ENCODE assay signal across 26 mouse cellular contexts in the genomic region with DNA sequence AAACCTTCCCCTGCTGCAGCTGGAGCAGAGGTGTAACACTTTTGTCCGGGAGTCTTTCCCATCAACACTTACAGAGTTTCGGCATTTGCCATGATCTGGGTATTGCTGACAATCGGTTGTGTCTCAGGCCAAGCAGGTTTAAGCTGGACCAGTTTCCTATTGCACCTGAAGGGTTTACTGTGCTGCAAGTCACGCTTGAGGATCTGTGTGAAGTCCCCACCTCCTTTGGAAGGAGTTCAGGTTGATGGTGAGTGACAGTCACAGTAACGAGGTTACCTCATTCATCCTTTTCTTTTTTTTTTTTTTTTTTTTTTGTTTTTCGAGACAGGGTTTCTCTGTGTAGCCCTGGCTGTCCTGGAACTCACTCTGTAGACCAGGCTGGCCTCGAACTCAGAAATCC.
"Had no signal": no experiment of that assay in that cellular context is flagged by ENCODE, and none has a peak within 500 bp of the region (broad histone marks: within the 10 kb centered on the region; RNA-seq: fewer than 3 reads in every experiment).

No protein-coding gene starts in this region.

- DNase-seq: gastrocnemius, adult 2 months; gastrocnemius, postnatal 10 days; gastrocnemius, postnatal 25 days; heart, adult 18-20 months; heart, postnatal 10 days; heart, postnatal 4 days; kidney, adult 8-10 months; kidney, postnatal 14 days; kidney, postnatal 4 days; liver; liver, embryonic 13.5 days had no signal

- H3K36me3 ChIP-seq: intestine, embryonic 15.5 days; liver, embryonic 13.5 days had no signal

- ATAC-seq: hindbrain, embryonic 16.5 days; inflammation-experienced regulatory T-cells, adult 6 months; intestine, embryonic 15.5 days; intestine, postnatal 0 days had no signal

- H3K27me3 ChIP-seq: heart, embryonic 12.5 days; hindbrain, embryonic 12.5 days; intestine, embryonic 15.5 days; kidney, embryonic 15.5 days; limb, embryonic 12.5 days; liver, embryonic 13.5 days; liver, embryonic 15.5 days had no signal

- H3K9ac ChIP-seq: heart, embryonic 12.5 days; hindbrain, embryonic 12.5 days; hindbrain, embryonic 14.5 days; intestine, embryonic 15.5 days; kidney, embryonic 15.5 days; limb, embryonic 12.5 days; liver, embryonic 13.5 days; liver, embryonic 15.5 days had no signal

- H3K9me3 ChIP-seq: heart, embryonic 10.5 days; heart, embryonic 12.5 days; hindbrain, embryonic 10.5 days; hindbrain, embryonic 12.5 days; intestine, embryonic 15.5 days; kidney, embryonic 15.5 days; limb, embryonic 10.5 days; limb, embryonic 12.5 days; liver, embryonic 13.5 days; liver, embryonic 15.5 days had no signal

- H3K4me3 ChIP-seq: gastrocnemius, adult 2 months; heart, embryonic 10.5 days; heart, embryonic 12.5 days; hindbrain, embryonic 10.5 days; hindbrain, embryonic 12.5 days; intestine, embryonic 15.5 days; kidney, embryonic 15.5 days; layer of hippocampus, adult 2 months; left cerebral cortex, adult 2 months; limb, embryonic 10.5 days; limb, embryonic 12.5 days; liver, embryonic 13.5 days; liver, embryonic 15.5 days had no signal

- H3K4me1 ChIP-seq: heart, embryonic 10.5 days; intestine, embryonic 15.5 days had no signal

- H3K27ac ChIP-seq: heart, embryonic 10.5 days; hindbrain, embryonic 10.5 days; hindbrain, embryonic 12.5 days; hindbrain, embryonic 14.5 days; intestine, embryonic 15.5 days; kidney, embryonic 15.5 days; layer of hippocampus, adult 2 months; left cerebral cortex, adult 2 months; limb, embryonic 10.5 days; limb, embryonic 12.5 days; liver, embryonic 13.5 days; liver, embryonic 15.5 days had no signal

- H3K4me2 ChIP-seq: heart, embryonic 12.5 days; hindbrain, embryonic 12.5 days; hindbrain, embryonic 14.5 days; intestine, embryonic 15.5 days; kidney, embryonic 15.5 days; limb, embryonic 12.5 days; liver, embryonic 13.5 days; liver, embryonic 15.5 days had no signal
